Mouse (Mus musculus): ENCODE measurements at regions not wholly inside any gene's neighbourhood (a gene's known extent, or its start where the extent isn't known, plus 50 kb on each side); places are given as distances from the start of the nearest gene placed in this dataset.
A peak's percentile ranks its signal among the peaks of the same experiment; 100 is the strongest.

DNA sequence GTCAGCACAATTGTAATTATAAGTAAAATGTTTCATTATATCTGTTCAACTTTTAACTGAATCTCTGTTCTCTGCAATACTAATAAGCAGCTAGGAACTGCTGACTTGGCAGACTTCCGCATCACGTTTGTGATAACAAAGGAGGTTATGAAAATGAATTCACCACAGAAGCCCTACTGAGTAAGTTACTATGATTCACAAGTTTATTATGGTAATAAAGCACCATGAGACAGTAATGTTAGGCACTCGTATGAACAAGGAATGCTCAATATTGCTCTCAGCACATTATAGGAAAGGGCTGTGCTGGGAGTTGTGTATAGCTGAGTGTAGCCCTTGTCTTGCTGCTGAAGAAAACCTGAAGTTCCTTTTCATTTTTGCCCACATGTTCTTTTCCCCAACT, 238.9 kb upstream of the Pcdh9 start:
- no peak for DNase-seq

DNA sequence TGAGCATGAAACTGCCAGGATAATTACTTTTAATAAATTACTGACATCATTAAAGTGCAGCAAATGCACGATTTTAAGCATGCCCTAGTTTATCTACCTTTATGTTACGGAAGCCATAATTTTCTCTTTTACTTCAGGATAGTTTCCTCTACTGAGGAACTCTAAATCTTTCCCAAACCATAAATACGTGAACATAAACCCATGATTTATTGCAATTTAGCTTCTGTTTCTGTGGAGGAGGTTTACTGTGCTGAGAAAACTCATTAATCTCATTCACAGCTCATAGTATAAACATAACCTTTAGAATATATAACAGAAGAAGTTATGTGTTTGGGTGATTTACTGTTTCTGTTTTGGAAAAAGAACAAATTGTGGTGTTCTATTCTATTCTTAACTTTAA, 233.1 kb upstream of the Pcdh9 start:
- DNase-seq, result no peak

DNA sequence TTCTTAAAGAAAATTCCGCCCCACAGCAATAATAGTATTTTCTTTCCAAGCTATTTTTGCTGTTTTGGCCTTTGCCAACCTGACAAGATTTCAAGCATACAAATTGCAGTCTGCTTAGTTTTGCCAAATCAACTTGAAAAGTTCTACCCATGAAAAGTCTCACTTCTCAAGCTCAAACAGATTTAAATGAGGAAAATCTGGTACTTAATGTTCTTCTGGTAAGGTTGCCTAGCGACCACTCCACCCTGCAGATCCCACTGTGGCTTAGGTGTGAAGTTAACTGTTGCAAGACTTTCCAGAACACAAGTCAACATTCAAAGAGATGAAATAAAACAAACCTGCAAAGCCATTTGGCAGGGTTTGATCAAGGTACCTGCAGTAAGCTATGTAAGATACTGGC, 208.4 kb upstream of the Pcdh9 start:
- peak; percentile 16 for DNase-seq

DNA sequence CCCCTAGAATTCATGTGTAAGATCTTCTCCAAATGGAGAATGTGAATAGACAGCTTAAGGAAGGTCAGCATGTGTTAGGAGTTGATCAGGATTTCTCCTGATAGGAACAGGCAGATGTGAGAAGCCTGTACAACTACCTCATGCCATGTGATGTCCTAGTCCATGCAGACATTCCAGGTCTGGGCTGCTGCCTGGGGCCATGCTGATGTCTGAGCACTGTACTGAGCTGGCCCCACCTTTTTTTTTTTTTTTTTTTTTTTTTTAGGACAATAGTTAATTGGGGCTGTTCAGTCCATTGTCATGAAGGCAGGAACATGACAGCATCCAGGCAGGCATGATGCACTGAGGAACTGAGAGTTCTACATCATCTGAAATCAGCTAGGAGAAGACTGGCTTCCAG, 203.5 kb upstream of the Pcdh9 start:
- DNase-seq, result no peak
